Mouse (Mus musculus) thymus, adult 18-20 months (tissue): ENCODE measurements at regions not wholly inside any gene's neighbourhood (a gene's known extent, or its start where the extent isn't known, plus 50 kb on each side); places are given as distances from the start of the nearest gene placed in this dataset.

Experiments used
- DNase-seq, 2 experiments: peaks; one replicate each; pipeline ENCODE4 v3.0.0; 2022; ENCODE audit warnings: mixed read lengths in 2 of 2

DNA sequence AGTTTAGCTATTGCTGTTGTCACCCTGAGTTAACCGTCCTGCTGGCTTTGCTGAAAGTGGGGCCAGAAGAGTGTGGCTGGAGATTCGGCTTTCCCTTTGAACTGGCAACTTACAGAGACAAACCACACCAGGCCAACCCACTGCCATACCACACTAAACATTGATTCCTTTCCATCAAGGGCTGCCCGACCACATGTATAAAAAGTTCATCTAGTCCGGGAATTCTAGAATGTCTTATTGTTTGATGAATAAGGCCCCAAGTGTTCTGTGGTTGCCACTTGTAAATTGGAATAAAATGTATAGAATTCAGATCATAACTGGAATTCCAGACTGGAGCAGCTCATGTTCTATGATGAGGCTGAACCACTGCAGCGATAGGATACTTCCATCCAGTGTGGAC is 381.0 kb upstream of the Ubash3b start:
- DNase-seq, result no peak

- DNase-seq, result no peak
These were observed 379.8 kb upstream of the Ubash3b start for GRCm38 (mm10) chr9:41541327-41541726.

DNA sequence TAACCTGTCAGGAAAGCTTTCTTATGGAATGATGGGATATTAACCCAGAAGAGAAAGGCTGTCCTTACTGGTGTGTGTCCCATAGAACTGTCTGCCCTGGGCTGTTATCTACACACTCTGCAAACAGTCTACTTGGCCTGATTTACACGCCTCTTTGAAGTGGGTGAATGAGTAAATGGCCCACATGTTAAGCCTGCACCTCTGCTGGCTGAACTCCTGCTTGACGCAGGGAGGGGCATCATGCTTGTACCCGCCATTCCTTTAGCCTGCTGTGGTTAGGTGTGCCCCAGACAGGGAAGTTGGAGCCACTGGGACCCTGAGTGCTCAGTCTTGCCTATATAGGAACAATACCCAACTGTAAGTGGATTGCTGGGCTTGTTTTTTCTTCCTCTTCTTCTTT is 371.3 kb upstream of the Ubash3b start:
- no peak for DNase-seq

- DNase-seq, result no peak
These were observed 370.8 kb upstream of the Ubash3b start for GRCm38 (mm10) chr9:41532290-41532689.

DNA sequence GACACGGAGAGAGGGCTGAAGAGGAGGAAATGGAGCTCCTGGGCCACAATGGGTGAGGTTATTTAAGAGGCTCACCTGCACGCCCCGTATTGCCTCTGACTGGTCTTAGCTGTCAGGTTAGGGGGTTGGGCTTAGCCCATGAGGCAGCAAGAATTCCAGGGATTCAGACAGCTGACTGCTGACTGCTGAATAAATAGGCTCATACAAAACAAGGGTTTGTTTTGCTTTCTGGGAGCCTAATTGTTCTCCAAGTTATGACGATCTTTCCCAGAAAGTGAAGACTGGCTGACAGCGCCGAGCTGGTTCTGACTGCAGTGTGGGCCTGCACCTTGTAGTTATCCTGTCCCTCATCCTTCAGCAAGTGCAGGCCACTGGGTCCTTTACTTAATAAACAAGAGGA is 370.1 kb upstream of the Ubash3b start:
- no peak for DNase-seq

DNA sequence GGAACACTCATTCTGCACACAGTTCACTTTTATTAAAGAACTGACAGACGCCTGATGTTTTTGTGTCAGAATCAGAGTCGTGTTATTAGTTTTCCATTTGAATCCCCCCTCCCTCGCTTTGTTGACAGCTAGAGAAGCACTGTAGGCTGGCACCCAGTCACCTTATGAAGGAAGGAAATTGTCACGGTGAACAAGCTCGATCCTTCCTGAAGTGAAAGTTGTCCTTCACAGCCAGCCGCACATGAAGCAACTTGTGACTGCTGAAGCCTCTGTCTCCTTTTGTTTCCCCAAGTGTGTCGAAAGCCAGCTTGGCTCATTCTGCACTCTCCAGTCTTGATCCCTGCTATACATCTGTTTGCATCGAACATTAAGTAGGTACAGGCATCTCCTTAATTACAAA is 364.6 kb upstream of the Ubash3b start:
- DNase-seq, result no peak

GRCm38 (mm10) chr9:41525534-41525933 is 364.0 kb upstream of the Ubash3b start:
- DNase-seq, result no peak

GRCm38 (mm10) chr9:41524591-41524990 is 363.1 kb upstream of the Ubash3b start:
- no peak for DNase-seq

GRCm38 (mm10) chr9:41523969-41524368 is 362.5 kb upstream of the Ubash3b start:
- DNase-seq, result no peak

GRCm38 (mm10) chr9:41522302-41522701 is 360.8 kb upstream of the Ubash3b start:
- DNase-seq, result no peak

- DNase-seq, result no peak
These were observed 356.3 kb upstream of the Ubash3b start for GRCm38 (mm10) chr9:41517787-41518186.

GRCm38 (mm10) chr9:41517053-41517696 is 355.7 kb upstream of the Ubash3b start:
- DNase-seq, result no peak

DNA sequence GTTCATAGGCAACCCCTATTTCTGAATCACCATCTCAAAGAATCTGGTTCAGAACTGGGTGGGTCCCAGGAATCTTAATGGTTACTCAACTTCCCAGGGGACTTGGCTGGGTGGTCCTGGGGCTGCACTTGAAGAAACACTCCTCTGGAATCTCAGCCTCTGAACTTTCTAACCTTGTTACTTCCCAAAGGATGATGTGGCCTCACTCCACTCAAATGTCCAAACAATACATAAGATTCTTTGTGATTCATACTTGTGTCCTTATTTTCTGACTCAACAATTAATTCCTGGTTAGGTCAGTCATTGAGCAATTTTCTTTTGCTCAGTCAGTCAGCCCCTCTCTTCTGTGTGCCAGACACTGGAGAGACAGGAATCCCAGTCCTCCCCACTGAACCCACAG is 353.7 kb upstream of the Ubash3b start:
- no peak for DNase-seq

- no peak for DNase-seq
These were observed 352.2 kb upstream of the Ubash3b start for GRCm38 (mm10) chr9:41513701-41514100.

- DNase-seq, result no peak
These were observed 348.1 kb upstream of the Ubash3b start for GRCm38 (mm10) chr9:41509597-41509996.

DNA sequence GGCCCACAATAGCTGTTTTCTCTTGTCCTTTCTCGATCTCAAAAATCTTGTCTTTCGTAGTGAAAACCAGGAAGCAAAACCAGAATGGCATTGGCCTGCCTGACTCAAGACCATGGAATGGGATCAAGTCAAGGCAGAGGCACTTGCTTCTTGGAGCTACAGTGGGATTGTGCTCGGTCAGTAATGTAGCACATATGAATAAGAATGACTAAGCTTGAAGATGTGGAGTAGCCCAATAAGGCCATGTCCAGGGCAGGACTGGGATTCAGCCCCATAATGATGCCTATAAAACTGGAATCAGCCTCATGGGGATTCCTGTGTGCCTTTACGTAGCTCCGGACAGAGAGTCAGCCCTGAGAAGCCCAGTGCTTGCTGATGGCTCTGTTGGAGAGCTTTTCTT is 347.2 kb upstream of the Ubash3b start:
- DNase-seq, result no peak

DNA sequence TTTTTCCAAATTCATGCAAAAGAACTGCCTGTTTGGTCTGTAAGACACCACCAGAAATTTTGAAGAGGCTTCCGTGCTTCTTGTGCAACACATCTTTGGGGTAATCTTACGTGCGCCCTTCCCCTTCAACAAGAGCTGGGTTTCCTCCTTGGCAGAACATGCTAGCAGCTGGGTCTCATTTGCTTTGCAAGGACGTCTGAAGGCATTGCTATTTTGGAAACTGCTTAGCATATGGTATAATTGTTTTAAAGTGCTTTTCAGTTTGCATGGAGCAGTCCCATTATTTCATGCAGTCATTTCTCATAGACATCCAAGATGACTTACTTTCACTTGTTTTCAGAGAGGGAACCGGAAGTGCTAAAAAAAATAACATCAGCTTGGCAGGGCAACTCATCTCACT is 336.8 kb upstream of the Ubash3b start:
- no peak for DNase-seq

DNA sequence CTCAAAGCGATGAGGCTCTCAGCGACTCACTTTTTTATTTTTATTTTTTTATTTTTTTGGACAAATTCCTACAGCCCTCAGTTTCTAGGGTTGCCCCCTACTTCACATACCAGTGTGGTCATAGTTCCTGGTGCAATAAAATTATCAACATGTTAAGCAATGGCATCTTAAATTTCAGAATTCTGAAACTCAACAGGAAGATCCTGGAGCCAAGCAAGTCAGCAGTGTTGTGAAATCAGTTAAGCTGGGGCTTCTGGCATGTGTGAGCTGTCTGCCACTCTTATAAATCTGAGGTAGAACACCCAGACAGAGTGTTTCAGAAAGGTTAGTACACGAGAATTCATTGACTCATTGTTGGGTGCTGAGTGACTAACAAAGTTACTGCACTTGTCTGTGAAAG is 328.6 kb upstream of the Ubash3b start:
- no peak for DNase-seq

DNA sequence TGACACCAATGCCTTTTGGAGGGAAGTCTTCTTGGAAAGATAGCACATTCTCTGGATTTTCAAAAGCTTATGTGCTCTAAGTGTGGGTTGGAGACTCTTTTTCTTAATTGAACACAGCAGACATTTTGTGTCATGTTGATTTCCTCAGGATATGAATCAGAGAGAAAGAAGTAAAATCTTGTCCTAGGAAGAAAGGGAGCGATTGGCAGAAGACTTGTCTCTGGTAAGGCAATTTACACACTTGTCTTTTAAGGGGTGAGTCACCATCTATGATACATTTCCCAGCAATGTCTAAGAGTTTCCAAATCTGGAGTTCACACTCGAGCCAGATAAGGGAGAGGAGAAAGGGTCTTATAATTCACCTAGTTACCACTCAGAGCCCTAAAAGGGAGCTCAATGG is 326.5 kb upstream of the Ubash3b start:
- no peak for DNase-seq

DNA sequence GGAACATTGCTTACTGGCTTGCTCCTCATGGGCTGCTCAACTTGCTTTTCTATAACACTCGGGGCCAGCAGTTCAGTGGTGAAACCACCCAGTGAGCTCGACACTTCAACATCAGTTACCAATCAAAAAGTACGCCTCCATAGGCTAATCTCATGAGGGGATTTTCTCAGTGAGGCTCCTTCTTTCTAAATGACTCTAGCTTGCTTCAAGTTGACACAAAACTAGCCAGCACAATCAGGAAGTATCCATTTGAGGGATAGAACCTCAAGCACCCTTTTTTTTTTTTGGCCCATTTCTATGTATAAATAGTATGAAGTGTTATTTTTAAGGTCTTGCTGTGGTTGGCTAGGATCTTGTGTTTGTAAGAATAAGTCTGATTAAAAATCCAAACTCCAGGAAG is 321.7 kb upstream of the Ubash3b start:
- no peak for DNase-seq

GRCm38 (mm10) chr9:41481611-41482266 is 320.2 kb upstream of the Ubash3b start:
- no peak for DNase-seq

GRCm38 (mm10) chr9:41479854-41480749 is 318.6 kb upstream of the Ubash3b start:
- DNase-seq, result no peak

GRCm38 (mm10) chr9:41479085-41479484 is 317.6 kb upstream of the Ubash3b start:
- no peak for DNase-seq
